Mouse (Mus musculus): ENCODE measurements around the gene Tmem258. TPM values are rescaled to one million over a fixed set of nuclear protein-coding genes. Genes with fewer than 3 reads are reported as not detected.

Gene Tmem258
- polyA plus RNA-seq, 1 experiment, result 135 TPM

- DNase-seq, result no peak
- no peak for TF ChIP-seq CTCF (conservative IDR thresholded peaks at IDR 0.05; ENCODE audit: insufficient read depth, insufficient read length, low read depth, low read length)
- TF ChIP-seq POLR2A (IDR thresholded peaks at IDR 0.05; ENCODE audit: low read depth, low read length), result no peak
- no peaks in the 10 kb centered on the region for H3K4me1 ChIP-seq (ENCODE audit: control insufficient read depth, insufficient read depth, low read length)
- 68% methylated on average over 6 of the region's 6 CpGs for WGBS
- no peak overlapping the region for H3K27ac ChIP-seq (ENCODE audit: insufficient read depth, low read depth, low read length)
- no peak overlapping the region for H3K4me3 ChIP-seq (ENCODE audit: insufficient read depth, low read depth, low read length)
- no peaks in the 10 kb centered on the region for H3K27me3 ChIP-seq (replicated peaks; ENCODE audit: control insufficient read depth, insufficient read depth, low read length)
- H3K36me3 ChIP-seq (ENCODE audit: control insufficient read depth, insufficient read depth, low read length), result no peaks in the 10 kb centered on the region
Measured at GRCm38 (mm10) chr19:10219593-10219992, 15.8 kb downstream of the Tmem258 start.

- Histone ChIP-seq H3K4me3 (ENCODE audit: insufficient read depth, low read depth, low read length) (no peak overlapping the region), H3K4me1 (ENCODE audit: control insufficient read depth, insufficient read depth, low read length) (no peaks in the 10 kb centered on the region), H3K27ac (ENCODE audit: insufficient read depth, low read depth, low read length) (no peak overlapping the region), H3K27me3 (replicated peaks; ENCODE audit: control insufficient read depth, insufficient read depth, low read length) (no peaks in the 10 kb centered on the region), H3K36me3 (ENCODE audit: control insufficient read depth, insufficient read depth, low read length) (no peaks in the 10 kb centered on the region)
- WGBS, result 43% methylated on average over 4 of the region's 4 CpGs
- TF ChIP-seq POLR2A (IDR thresholded peaks at IDR 0.05; ENCODE audit: low read depth, low read length) (no peak), CTCF (conservative IDR thresholded peaks at IDR 0.05; ENCODE audit: insufficient read depth, insufficient read length, low read depth, low read length) (no peak)
- no peak for DNase-seq
Measured at GRCm38 (mm10) chr19:10221585-10221984, 17.8 kb downstream of the Tmem258 start.

GRCm38 (mm10) chr19:10222656-10223055 lies 18.8 kb downstream of the Tmem258 start:
- H3K36me3 ChIP-seq (ENCODE audit: control insufficient read depth, insufficient read depth, low read length), result no peaks in the 10 kb centered on the region
- H3K27me3 ChIP-seq (replicated peaks; ENCODE audit: control insufficient read depth, insufficient read depth, low read length), result no peaks in the 10 kb centered on the region
- H3K4me3 ChIP-seq (ENCODE audit: insufficient read depth, low read depth, low read length), result no peak overlapping the region
- H3K4me1 ChIP-seq (ENCODE audit: control insufficient read depth, insufficient read depth, low read length), result no peaks in the 10 kb centered on the region
- 39% methylated on average over 8 of the region's 8 CpGs for WGBS
- H3K27ac ChIP-seq (ENCODE audit: insufficient read depth, low read depth, low read length), result no peak overlapping the region
- no peak for DNase-seq
- TF ChIP-seq POLR2A (IDR thresholded peaks at IDR 0.05; ENCODE audit: low read depth, low read length) (no peak), CTCF (conservative IDR thresholded peaks at IDR 0.05; ENCODE audit: insufficient read depth, insufficient read length, low read depth, low read length) (no peak)

- H3K27me3 ChIP-seq (replicated peaks; ENCODE audit: control insufficient read depth, insufficient read depth, low read length), result no peaks in the 10 kb centered on the region
- H3K36me3 ChIP-seq (ENCODE audit: control insufficient read depth, insufficient read depth, low read length), result no peaks in the 10 kb centered on the region
- H3K27ac ChIP-seq (ENCODE audit: insufficient read depth, low read depth, low read length), result no peak overlapping the region
- no peak for DNase-seq
- no peaks in the 10 kb centered on the region for H3K4me1 ChIP-seq (ENCODE audit: control insufficient read depth, insufficient read depth, low read length)
- TF ChIP-seq CTCF (conservative IDR thresholded peaks at IDR 0.05; ENCODE audit: insufficient read depth, insufficient read length, low read depth, low read length) (no peak), POLR2A (IDR thresholded peaks at IDR 0.05; ENCODE audit: low read depth, low read length) (no peak)
- WGBS, result 84% methylated on average over 4 of the region's 4 CpGs
- H3K4me3 ChIP-seq (ENCODE audit: insufficient read depth, low read depth, low read length), result no peak overlapping the region
Measured at GRCm38 (mm10) chr19:10223561-10223960, 19.7 kb downstream of the Tmem258 start.

DNA sequence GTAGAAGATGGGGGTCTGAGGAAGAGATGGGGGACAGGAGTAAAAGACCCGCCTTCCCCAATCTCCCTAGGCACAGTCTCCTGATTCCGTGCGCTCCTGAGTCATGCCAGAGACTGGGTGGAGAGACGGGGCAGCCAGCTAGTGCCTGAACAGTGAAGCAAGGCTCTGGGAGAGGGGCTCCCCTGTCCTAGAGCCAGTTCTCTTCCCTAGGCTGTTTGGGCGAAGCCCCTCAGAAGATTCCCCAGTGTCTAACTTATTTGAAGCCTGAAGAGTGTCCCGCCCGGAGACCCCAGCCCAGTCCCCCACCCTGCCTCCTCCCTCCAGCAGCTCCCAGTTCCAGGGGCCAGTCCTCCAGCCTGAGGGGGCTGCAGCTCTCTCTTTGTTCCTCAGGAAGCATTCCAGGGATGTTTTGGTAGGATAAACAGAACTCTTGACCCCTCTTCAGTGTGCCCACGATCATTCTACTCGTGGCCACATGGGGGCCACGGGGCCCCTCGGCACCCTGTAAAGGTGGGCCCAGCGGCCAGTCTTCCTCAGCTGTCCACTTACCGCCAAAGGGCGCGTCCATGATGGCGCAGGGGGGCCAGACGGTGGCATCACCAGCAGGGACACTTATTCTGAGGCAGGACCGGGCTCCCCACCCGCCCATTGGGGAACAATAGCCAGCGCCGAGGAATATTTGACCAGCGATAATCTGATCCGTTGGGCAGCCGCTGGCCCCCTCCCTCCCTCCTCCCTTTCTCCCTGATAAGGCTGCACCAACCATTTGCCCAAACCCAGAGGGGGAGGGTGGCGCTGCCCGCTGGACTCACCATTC lies 21.0 kb downstream of the Tmem258 start:
- TF ChIP-seq CTCF (conservative IDR thresholded peaks at IDR 0.05; ENCODE audit: insufficient read depth, insufficient read length, low read depth, low read length) (no peak), POLR2A (IDR thresholded peaks at IDR 0.05; ENCODE audit: low read depth, low read length) (no peak)
- DNase-seq, result no peak
- WGBS, result 48% methylated on average over 26 of the region's 26 CpGs
- H3K27ac ChIP-seq (ENCODE audit: insufficient read depth, low read depth, low read length), result no peak overlapping the region
- no peaks in the 10 kb centered on the region for H3K36me3 ChIP-seq (ENCODE audit: control insufficient read depth, insufficient read depth, low read length)
- no peaks in the 10 kb centered on the region for H3K4me1 ChIP-seq (ENCODE audit: control insufficient read depth, insufficient read depth, low read length)
- no peak overlapping the region for H3K4me3 ChIP-seq (ENCODE audit: insufficient read depth, low read depth, low read length)
- no peaks in the 10 kb centered on the region for H3K27me3 ChIP-seq (replicated peaks; ENCODE audit: control insufficient read depth, insufficient read depth, low read length)

- TF ChIP-seq CTCF (conservative IDR thresholded peaks at IDR 0.05; ENCODE audit: insufficient read depth, insufficient read length, low read depth, low read length), result no peak
- no peak for TF ChIP-seq POLR2A (IDR thresholded peaks at IDR 0.05; ENCODE audit: low read depth, low read length)
- Histone ChIP-seq H3K27ac (ENCODE audit: insufficient read depth, low read depth, low read length) (no peak overlapping the region), H3K27me3 (replicated peaks; ENCODE audit: control insufficient read depth, insufficient read depth, low read length) (no peaks in the 10 kb centered on the region), H3K36me3 (ENCODE audit: control insufficient read depth, insufficient read depth, low read length) (no peaks in the 10 kb centered on the region), H3K4me3 (ENCODE audit: insufficient read depth, low read depth, low read length) (no peak overlapping the region), H3K4me1 (ENCODE audit: control insufficient read depth, insufficient read depth, low read length) (no peaks in the 10 kb centered on the region)
- 28% methylated on average over 4 of the region's 4 CpGs for WGBS
- DNase-seq, result peak; percentile 58
Measured at GRCm38 (mm10) chr19:10225767-10226166, 22.0 kb downstream of the Tmem258 start.

- 21% methylated on average over 7 of the region's 7 CpGs for WGBS
- peak; percentile 48 for DNase-seq
- Histone ChIP-seq H3K36me3 (ENCODE audit: control insufficient read depth, insufficient read depth, low read length) (no peaks in the 10 kb centered on the region), H3K27ac (ENCODE audit: insufficient read depth, low read depth, low read length) (no peak overlapping the region), H3K4me1 (ENCODE audit: control insufficient read depth, insufficient read depth, low read length) (no peaks in the 10 kb centered on the region), H3K27me3 (replicated peaks; ENCODE audit: control insufficient read depth, insufficient read depth, low read length) (no peaks in the 10 kb centered on the region), H3K4me3 (ENCODE audit: insufficient read depth, low read depth, low read length) (no peak overlapping the region)
- TF ChIP-seq CTCF (conservative IDR thresholded peaks at IDR 0.05; ENCODE audit: insufficient read depth, insufficient read length, low read depth, low read length) (no peak), POLR2A (IDR thresholded peaks at IDR 0.05; ENCODE audit: low read depth, low read length) (no peak)
Measured at GRCm38 (mm10) chr19:10231016-10231415, 27.2 kb downstream of the Tmem258 start.
